In the genomic region with DNA sequence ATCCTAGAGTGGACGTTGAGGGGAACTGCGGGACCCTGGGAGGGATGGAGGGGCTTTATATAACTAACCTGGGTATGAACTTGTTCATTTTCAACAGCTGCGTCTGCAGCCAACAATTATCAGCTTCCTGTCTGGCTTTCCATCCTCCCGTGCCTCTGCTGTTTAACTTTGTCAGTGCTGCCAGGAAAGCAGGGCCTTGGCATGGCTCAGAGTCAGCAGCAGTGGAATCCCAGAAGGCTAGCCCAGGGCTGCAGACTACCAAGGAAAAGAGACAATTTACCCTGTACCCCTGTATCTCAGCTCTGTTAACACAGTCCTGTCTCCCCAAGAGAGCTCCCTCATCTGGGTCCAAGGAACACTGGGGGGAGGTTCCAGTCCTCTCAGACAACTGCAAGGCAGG, we compare ENCODE assay signal across 14 mouse cellular contexts.
A peak's percentile ranks its signal among the peaks of the same experiment; 100 is the strongest.
DNase-seq lines count a peak whose midpoint lies in the region; ATAC-seq and TF ChIP-seq lines count a peak whose summit lies in the region.
"Had no signal": no experiment of that assay in that cellular context is flagged by ENCODE, and none has a peak within 500 bp of the region (broad histone marks: within the 10 kb centered on the region; RNA-seq: fewer than 3 reads in every experiment).

No protein-coding gene starts in this region.

- no peaks in the 10 kb centered on the region for H3K9me3 ChIP-seq in midbrain, embryonic 10.5 days (replicated peaks)
- H3K9me3 ChIP-seq in midbrain, embryonic 16.5 days (replicated peaks; ENCODE audit: control insufficient read depth, low read length, poor library complexity, severe bottlenecking) = no peaks in the 10 kb centered on the region
- no peaks in the 10 kb centered on the region for H3K9me3 ChIP-seq in lung, embryonic 14.5 days (ENCODE audit: low read depth, low read length)
- H3K9me3 ChIP-seq in midbrain, embryonic 15.5 days = no peaks in the 10 kb centered on the region
- H3K9me3 ChIP-seq: limb, embryonic 13.5 days; liver, embryonic 15.5 days; stomach, embryonic 15.5 days had no signal

- peak; percentile 14 for ATAC-seq in frontal cortex, adult (ENCODE audit: low TSS enrichment)
- no peak for ATAC-seq in midbrain, embryonic 16.5 days
- ATAC-seq in lung, embryonic 14.5 days (ENCODE audit: insufficient read depth) = no peak
- ATAC-seq in midbrain, embryonic 15.5 days (replicated peaks) = no peak

- no peaks in the 10 kb centered on the region for H3K36me3 ChIP-seq in midbrain, embryonic 10.5 days
- H3K36me3 ChIP-seq in midbrain, embryonic 16.5 days (ENCODE audit: control insufficient read depth, insufficient read depth, low read length) = no peaks in the 10 kb centered on the region
- no peaks in the 10 kb centered on the region for H3K36me3 ChIP-seq in lung, embryonic 14.5 days (ENCODE audit: insufficient read depth)
- no peaks in the 10 kb centered on the region for H3K36me3 ChIP-seq in midbrain, embryonic 15.5 days (replicated peaks)
- H3K36me3 ChIP-seq: limb, embryonic 13.5 days; liver, embryonic 15.5 days; stomach, embryonic 15.5 days had no signal

- WGBS in midbrain, embryonic 10.5 days = 80% methylated on average over 4 of the region's 4 CpGs
- 68% methylated on average over 4 of the region's 4 CpGs for WGBS in midbrain, embryonic 16.5 days
- 42% methylated on average over 4 of the region's 4 CpGs for WGBS in lung, embryonic 14.5 days
- WGBS in midbrain, embryonic 15.5 days = 67% methylated on average over 4 of the region's 4 CpGs

- no peak for DNase-seq in frontal cortex, postnatal 14 days (ENCODE audit: low spot score in 2 of 2)
- DNase-seq in midbrain, embryonic 10.5 days (ENCODE audit: low spot score) = no peak
- peak; percentile 14 for DNase-seq in lung, embryonic 14.5 days
- DNase-seq in urinary bladder, postnatal 14 days (ENCODE audit: low spot score) = no peak
- DNase-seq: gastrocnemius, postnatal 36 days; kidney, adult 2 months; kidney, postnatal 36 days; layer of hippocampus, adult 9-11 months had no signal

- no peak overlapping the region for H3K4me3 ChIP-seq in midbrain, embryonic 10.5 days
- H3K4me3 ChIP-seq in midbrain, embryonic 16.5 days (ENCODE audit: low read depth, low read length) = no peak overlapping the region
- H3K4me3 ChIP-seq in lung, embryonic 14.5 days (ENCODE audit: low read depth, low read length) = no peak overlapping the region
- H3K4me3 ChIP-seq in midbrain, embryonic 15.5 days = no peak overlapping the region
- H3K4me3 ChIP-seq: limb, embryonic 13.5 days; liver, embryonic 15.5 days; stomach, embryonic 15.5 days had no signal

- TF ChIP-seq CTCF in lung, embryonic 14.5 days (IDR thresholded peaks at IDR 0.05; ENCODE audit: low read depth) = no peak

- no peaks in the 10 kb centered on the region for H3K27me3 ChIP-seq in midbrain, embryonic 10.5 days (ENCODE audit: low read depth, poor library complexity, severe bottlenecking)
- H3K27me3 ChIP-seq in midbrain, embryonic 16.5 days (ENCODE audit: control insufficient read depth, insufficient read depth, low read depth, low read length) = no peaks in the 10 kb centered on the region
- H3K27me3 ChIP-seq in lung, embryonic 14.5 days (ENCODE audit: insufficient read depth, low read length) = no peaks in the 10 kb centered on the region
- no peaks in the 10 kb centered on the region for H3K27me3 ChIP-seq in midbrain, embryonic 15.5 days (replicated peaks)
- H3K27me3 ChIP-seq: limb, embryonic 13.5 days; liver, embryonic 15.5 days; stomach, embryonic 15.5 days had no signal

- peak overlapping the region; percentile 46; the same call in 1 of the 2 replicates for H3K27ac ChIP-seq in midbrain, embryonic 10.5 days (replicated peaks)
- H3K27ac ChIP-seq in midbrain, embryonic 16.5 days (ENCODE audit: low read length) = no peak overlapping the region
- no peak overlapping the region for H3K27ac ChIP-seq in lung, embryonic 14.5 days (ENCODE audit: low read depth)
- H3K27ac ChIP-seq in midbrain, embryonic 15.5 days = no peak overlapping the region
- H3K27ac ChIP-seq: limb, embryonic 13.5 days; liver, embryonic 15.5 days; stomach, embryonic 15.5 days had no signal

- H3K4me1 ChIP-seq in midbrain, embryonic 10.5 days = peaks cover 41% of the 10 kb centered on the region
- peaks cover 21% of the 10 kb centered on the region for H3K4me1 ChIP-seq in midbrain, embryonic 16.5 days (ENCODE audit: control insufficient read depth, insufficient read depth, low read length)
- H3K4me1 ChIP-seq in lung, embryonic 14.5 days (ENCODE audit: insufficient read depth) = no peaks in the 10 kb centered on the region
- peaks cover 47% of the 10 kb centered on the region for H3K4me1 ChIP-seq in midbrain, embryonic 15.5 days
- H3K4me1 ChIP-seq: limb, embryonic 13.5 days; liver, embryonic 15.5 days; stomach, embryonic 15.5 days had no signal

- no peak overlapping the region for H3K4me2 ChIP-seq in midbrain, embryonic 16.5 days (ENCODE audit: low read length)
- H3K4me2 ChIP-seq in lung, embryonic 14.5 days = no peak overlapping the region
- no peak overlapping the region for H3K4me2 ChIP-seq in midbrain, embryonic 15.5 days
- H3K4me2 ChIP-seq: limb, embryonic 13.5 days; liver, embryonic 15.5 days; stomach, embryonic 15.5 days had no signal

- H3K9ac ChIP-seq in midbrain, embryonic 16.5 days (ENCODE audit: low read depth, low read length) = no peak overlapping the region
- H3K9ac ChIP-seq in lung, embryonic 14.5 days = no peak overlapping the region
- no peak overlapping the region for H3K9ac ChIP-seq in midbrain, embryonic 15.5 days
- H3K9ac ChIP-seq: limb, embryonic 13.5 days; liver, embryonic 15.5 days; stomach, embryonic 15.5 days had no signal
